Mouse (Mus musculus): Measurements from ENCODE around the gene Kbtbd8. TPM values are rescaled to one million over a fixed set of nuclear protein-coding genes. Genes with fewer than 3 reads are reported as not detected.

Kbtbd8 gene
- 10 to 100 TPM in 3 of 4 experiments, 1 to 10 TPM in 1; 8.0 to 14.1 (median 12.2) TPM for total RNA-seq (2022)

DNA sequence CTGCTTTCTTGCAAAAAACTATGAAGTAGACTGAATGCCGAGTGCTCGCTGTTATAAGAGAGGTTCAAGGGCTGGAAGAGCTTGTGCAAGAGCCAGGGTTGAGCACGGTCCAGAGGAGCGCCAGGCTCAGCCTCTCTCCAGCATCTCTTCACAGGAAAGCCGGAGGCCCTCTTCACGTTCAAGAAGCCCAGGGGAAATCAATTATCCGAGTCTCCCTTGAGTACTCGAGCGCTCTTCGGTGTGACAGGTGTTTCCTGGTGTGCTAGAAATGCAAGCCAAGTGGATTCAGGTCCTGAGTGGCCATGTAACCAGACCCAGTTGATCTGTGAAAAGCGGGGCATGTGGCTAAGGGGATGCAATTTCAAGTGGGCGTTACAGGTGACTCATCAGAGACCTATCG, at the start of gene Kbtbd8:
Kbtbd8 (plus strand) TSS at position 295 of the 400 bp plus-strand sequence.
- peak; percentile 6 to 24 for DNase-seq (ENCODE audit: low spot score in 2 of 2)

DNA sequence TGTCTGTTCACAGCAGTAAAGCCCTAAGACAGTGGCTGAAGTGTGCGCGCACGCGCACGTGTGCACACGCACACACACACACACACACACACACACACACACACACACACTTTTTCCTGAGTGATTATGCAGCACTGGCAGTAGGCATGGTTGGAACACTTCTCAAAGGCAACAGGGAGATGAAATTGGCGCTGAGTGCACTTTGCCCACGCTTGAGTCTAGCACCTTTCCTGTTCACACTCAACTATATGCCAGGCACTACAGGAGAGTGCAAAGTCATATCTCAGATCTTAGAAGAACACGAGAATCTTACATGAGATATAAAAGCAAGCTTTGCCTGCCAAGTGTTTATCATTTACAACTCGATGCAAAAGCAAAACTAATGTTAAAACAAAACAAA, 47.3 kb upstream of the Kbtbd8 start:
- peak in 1 of 2 experiments; percentile 22 for DNase-seq (ENCODE audit: low spot score in 2 of 2)

GRCm38 (mm10) chr6:95085276-95085675, 31.8 kb upstream of the Kbtbd8 start:
- no peak for DNase-seq (ENCODE audit: low spot score in 2 of 2)

DNA sequence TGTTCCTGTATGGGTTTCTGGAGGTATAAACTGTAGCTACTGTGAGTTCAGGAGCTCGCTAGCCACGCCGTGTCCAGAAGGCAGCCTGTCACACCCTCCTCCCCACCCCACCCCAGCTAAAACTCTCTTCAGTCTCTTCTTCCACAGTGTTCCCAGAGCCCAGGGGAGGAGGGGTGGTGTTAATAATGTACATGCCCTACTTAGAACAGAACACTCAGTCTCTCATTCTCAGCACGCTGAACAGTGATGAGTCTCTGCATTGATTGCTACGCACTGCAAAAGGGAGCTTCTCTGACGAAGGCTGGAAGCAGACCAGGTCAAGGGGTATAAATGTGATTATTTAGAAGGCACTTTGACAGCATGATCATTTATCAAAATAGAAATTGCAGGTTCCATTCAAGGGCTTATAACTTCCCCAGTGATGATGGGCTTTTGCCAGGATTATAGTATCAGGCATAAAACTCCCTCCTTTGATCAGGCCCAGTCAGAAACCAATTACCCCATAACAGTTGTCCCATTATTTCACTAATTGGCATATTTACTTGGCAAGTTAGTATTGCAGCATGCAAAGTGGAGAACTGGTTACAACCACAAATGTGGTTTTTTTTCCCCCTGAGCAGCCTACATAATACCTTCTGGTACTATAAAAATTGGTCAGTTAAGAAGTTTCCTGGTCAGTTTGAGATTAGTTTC, 29.7 kb upstream of the Kbtbd8 start:
- DNase-seq (ENCODE audit: low spot score in 2 of 2): no peak

DNA sequence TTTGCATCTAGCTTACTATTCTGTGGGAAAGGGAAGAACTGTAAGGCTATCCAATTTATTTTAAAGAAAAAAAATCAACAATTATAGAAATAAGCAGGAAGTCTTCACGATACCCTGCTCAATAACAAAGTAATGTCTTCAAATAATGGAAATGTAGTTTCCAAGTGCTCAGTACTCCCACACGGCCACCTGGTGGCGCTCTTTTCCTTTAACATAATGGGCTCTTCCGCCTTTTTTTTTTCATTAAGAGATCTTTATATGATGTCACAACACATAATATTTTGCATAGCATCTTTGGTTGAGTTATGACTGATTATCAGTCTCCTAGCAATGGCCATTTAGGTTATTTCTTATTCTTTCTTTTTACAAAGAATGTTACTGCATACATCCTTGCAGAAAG, 29.0 kb upstream of the Kbtbd8 start:
- DNase-seq (ENCODE audit: low spot score in 2 of 2): no peak

- no peak for DNase-seq (ENCODE audit: low spot score in 2 of 2)
Measured at GRCm38 (mm10) chr6:95094695-95095094, 22.3 kb upstream of the Kbtbd8 start.

DNA sequence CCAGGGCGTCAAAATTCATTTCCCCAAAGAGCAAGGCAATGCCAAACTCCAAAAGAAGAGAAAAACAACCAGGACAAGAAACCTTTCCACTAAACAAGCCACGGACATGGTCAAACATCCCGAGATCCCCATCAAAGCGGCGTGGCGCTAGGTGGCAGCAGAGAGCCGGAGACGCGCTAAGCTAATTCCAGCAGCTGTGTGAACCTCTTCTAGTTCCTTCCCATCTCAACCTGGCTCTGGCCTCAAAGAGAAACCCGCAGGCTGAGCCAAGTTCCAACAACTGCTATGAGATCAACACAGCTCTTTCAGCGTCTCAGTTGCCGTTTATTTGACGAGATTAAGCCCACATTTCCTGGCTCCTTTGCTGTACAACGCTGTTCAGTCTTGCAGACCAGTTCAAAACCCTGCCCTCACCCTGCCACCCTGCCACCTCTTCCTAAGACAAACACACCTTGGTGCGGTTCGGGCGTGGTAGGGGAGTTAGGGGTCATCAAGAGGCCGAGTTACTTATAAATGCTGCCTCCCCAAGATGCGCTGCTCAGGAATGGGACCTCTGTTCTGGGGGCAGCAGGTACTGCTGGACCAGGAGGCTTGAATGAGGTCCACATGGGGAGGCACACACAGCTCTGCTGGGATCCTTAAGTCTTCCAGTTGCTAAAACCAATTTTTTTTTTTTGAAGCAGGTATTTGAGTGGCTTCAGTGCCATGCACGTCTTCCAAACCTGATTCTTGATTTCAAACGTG, 18.5 kb upstream of the Kbtbd8 start:
- peak; percentile 54 to 94 for DNase-seq (ENCODE audit: low spot score in 2 of 2)

DNA sequence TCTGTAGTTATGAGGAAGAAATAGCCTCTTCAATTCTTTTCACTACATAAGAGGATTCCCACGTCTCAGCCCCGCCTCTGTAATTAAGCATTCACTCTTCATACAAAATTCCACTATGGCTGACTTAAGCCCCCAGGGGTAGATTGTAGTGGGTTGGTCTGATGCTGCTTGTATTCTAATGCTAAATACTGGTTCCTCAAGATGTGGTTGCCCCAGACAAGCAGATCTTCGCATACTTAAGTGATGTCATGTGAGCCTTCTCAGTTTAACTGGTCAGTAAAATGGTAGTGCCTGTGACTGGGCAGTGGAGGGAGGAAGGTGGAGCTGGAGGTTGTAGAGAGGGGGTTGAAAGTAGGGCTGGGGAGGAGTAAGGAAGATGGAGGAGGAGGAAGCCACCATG, 13.3 kb upstream of the Kbtbd8 start:
- no peak for DNase-seq (ENCODE audit: low spot score in 2 of 2)

GRCm38 (mm10) chr6:95108437-95108836, 8.6 kb upstream of the Kbtbd8 start:
- DNase-seq (ENCODE audit: low spot score in 2 of 2): no peak

DNA sequence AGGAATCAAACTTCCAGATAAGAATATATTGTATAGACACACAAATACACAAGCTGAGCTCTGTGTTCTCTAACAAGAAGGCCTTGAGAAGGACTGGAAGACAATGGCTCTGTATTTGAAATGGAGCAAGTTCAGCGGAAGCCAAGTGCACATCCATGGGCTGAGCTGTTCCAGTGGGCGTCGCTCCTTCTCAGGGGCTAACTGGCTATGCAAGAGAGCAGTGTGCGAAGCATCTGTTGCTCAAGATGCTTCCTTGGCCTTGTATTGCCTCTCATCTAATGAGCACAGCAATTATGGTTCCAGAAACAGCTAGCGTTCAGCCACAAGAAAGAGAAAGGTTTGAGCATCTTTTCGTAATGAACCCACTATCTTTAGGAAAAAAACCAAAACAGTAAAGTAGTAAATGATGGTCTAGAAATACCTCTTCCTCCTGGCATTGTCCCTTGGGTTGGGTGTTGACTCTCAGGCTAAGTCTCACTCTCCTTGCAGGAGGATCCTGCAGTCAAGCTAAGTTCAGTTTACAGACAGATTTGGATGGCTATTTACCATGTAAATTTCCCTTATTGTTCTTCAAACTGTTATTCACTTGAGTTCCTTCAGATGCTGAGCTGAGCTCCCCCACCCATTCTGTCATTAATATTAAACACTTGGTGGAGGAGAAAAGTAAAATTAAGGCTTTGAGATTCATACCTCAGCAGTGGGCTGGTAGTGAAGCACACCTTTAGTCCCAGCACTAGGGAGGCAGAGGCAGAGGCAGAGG, 7.2 kb upstream of the Kbtbd8 start:
- no peak for DNase-seq (ENCODE audit: low spot score in 2 of 2)

GRCm38 (mm10) chr6:95112015-95112414, 5.0 kb upstream of the Kbtbd8 start:
- no peak for DNase-seq (ENCODE audit: low spot score in 2 of 2)

DNA sequence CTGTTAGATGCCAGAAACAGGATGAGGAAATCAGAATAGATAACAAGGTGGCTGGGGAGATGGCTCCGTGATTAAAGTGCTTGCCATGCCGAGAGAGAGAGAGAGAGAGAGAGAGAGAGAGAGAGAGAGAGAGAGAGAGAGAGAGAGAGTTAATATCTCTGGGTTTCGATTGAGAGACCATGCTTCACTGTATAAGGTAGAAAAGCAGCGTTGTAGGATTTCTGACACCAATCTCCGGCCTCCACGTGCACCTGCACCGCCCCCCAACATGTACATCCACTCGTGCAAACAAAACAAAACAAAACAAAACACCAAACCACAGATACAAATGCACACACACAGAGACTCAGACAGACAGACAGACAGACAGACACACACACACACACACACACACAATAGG, 527 bp upstream of the Kbtbd8 start:
- DNase-seq (ENCODE audit: low spot score in 2 of 2): no peak

DNA sequence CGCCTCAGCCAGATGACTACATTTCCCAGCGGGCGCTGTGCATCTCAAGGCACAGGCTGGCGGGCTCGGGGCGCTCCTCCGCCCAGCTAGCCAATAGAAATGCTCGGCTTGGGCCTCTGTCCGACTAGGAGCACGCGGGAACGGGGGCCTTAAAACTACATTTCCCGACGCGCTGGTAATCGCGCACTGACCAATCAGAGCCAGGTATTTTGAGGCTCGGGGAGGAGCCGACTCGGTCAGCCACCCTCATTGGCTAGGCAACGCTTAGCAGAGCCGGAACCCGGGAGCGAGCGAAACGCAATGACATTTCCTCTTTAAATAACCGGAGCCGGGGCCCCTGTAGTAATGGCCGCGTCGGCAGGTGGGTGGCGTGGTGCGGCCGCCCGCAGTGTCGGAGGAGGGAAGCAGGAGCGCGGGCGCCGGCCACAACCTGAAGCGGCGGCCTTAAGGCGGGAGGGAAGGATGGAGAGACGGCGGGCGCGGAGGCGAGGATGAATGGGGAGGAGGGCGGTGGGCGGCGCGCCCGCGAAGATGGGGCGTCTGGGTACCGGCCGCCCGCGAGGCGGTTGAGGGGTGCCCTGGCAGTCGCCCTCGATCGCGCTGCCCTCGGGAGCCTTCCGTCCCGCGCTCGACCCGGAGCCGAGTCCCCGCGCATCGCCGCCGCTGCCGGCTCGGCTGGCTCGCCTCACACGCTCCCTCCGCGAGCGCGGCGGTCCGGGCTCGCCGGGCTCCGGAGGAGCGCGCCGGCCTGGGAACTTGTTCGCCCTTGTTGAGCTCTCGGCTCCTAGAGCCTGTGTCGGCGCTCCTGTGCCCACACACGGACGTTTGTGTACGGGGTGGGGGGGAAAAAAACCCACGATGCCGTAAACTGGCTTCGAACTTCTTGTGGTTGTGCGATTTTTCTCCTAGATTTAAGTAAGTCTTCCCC, 838 bp downstream of the Kbtbd8 start:
- peak; percentile 77 to 98 for DNase-seq (ENCODE audit: low spot score in 2 of 2)

DNA sequence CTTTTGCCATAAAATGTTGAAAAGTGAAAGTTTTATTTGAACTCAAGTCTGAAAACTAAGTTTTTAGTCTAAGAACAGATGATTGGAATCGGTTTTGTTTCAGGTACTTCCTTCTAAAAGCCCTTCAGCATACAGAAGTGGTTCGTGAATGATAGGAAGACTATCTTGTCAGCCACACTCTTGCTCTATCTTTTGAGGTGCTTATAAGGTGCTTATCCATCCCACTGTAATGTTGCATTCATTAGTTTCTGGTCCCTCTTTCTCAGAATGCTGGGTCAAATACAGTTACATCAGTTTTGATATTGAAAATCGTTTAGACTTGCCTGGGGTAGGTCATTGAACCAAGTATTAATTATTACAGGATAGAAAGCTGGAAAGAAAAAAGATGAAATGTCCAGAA, 2.3 kb downstream of the Kbtbd8 start:
- no peak for DNase-seq (ENCODE audit: low spot score in 2 of 2)

DNA sequence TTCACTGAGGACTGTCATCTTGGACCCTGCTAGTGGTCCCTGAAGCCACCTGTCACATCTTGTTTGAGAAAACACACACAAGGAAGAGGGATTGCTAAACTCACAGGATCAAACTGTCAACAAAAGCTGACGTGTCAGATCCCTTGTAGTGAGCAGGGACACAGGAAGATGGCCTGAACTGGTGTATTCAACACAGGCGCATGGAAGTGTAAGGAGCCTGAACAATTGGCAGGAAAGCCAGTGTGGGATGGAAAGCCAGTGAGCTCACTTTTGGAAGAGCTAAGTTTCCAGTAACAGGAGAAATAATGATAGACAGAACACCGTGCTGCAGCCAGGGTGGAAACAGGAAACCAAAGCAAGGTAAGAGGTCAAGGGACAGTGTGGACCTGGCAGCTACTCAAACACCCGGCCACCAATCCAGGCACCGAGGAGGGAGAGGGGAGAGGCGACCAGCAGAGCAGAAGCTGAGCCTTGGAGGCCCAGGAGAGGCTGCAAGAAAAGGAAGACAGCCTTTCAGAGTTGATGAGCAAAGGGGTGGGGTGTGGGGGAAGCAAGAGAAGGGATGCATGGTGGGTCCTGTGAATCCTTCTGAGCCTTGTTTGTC, 33.0 kb downstream of the Kbtbd8 start:
- no peak for DNase-seq (ENCODE audit: low spot score in 2 of 2)

DNA sequence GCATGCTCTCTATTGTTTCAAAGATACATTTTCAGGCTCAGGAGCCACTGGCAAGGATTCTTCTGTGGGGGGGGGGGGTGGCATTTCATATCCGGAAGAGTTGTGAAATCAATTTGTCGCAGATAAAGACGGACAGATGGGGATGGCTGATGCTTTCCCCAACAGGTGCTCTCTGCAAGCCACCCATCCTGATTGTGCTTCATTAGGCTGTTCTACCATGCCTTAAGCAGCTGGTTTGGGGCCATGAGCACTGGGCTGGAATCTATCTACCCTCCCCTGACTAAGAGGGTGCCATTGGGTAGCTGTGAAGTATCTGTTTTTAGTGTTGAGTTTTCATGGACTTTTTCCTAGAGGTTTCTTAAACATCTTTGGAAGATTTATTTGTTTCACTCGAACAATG, 33.8 kb downstream of the Kbtbd8 start:
- DNase-seq (ENCODE audit: low spot score in 2 of 2): no peak

- no peak for DNase-seq (ENCODE audit: low spot score in 2 of 2)
Measured at GRCm38 (mm10) chr6:95151563-95151962, 34.5 kb downstream of the Kbtbd8 start.

DNA sequence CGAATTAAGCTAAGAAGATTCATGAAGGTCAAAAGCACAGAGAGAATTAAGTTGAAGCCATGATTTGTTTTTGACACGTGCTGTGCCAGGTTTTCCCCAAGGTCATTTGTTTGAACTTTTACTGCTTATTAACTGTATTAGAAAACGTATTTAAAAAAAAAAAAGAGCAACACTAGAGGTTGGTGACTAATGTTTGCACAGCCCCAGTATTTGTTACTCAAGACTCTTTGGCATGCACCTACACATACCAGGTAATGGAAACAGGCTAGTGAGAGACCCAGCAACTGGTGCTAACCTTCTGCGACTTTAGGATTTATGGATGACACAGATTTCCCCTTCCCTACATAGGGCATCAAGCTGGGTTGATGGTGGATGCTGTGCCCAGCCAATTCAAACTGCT, 46.9 kb downstream of the Kbtbd8 start:
- no peak for DNase-seq (ENCODE audit: low spot score in 2 of 2)

DNA sequence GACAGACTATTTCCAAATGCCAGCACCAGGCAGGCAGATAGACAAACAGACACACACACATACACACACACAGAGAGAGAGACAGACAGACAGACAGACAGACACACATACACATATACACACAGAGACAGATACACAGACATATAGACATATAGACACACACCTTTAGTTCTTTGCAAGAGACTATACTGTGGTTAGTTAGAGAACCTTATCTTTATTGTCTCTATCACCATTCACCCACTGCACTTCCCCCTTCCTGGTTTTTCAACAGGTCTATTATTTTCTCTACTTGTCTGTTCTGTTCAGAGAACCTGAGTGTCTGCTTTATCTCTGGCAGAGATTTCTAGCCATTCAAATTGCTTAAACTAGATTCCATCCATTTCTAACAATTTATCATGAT, 48.6 kb downstream of the Kbtbd8 start:
- DNase-seq (ENCODE audit: low spot score in 2 of 2): no peak

GRCm38 (mm10) chr6:95167668-95168227, 50.7 kb downstream of the Kbtbd8 start:
- no peak for DNase-seq (ENCODE audit: low spot score in 2 of 2)

Measured in left cerebral cortex, adult 8-10 months (tissue).